Mouse (Mus musculus) thymus, adult 2 months (tissue): Measurements from ENCODE around the gene Prkce. TPM values are rescaled to one million over a fixed set of nuclear protein-coding genes. Genes with fewer than 3 reads are reported as not detected.

Source experiments
- DNase-seq: peaks from one replicate; pipeline ENCODE4 v3.0.0; 2021
- H3K27ac ChIP-seq: fragments of 200-500 bp; 2 replicates; pipeline ENCODE4 v1.5.1; 2012; ENCODE audit warnings: low read length, control low read depth; ENCODE audit not compliant: control insufficient read depth, insufficient read depth
- H3K27me3 ChIP-seq: fragments of 200-500 bp; 2 replicates; pipeline ENCODE4 v1.6.1; 2012; ENCODE audit warnings: mild to moderate bottlenecking, low read length, moderate library complexity, mixed read lengths; ENCODE audit not compliant: control insufficient read depth, insufficient read depth
- H3K36me3 ChIP-seq: fragments of 200-500 bp; 2 replicates; pipeline ENCODE4 v1.6.1; 2012; ENCODE audit warnings: mild to moderate bottlenecking, low read length, moderate library complexity; ENCODE audit not compliant: control insufficient read depth, insufficient read depth
- H3K4me1 ChIP-seq: fragments of 200-500 bp; replicated peaks from 2 replicates; pipeline ENCODE4 v1.6.1; 2012; ENCODE audit warnings: low read length; ENCODE audit not compliant: control insufficient read depth, insufficient read depth
- H3K4me3 ChIP-seq: fragments of 200-500 bp; 2 replicates; pipeline ENCODE4 v1.5.1; 2012; ENCODE audit warnings: mild to moderate bottlenecking, low read length, control low read depth, moderate library complexity; ENCODE audit not compliant: control insufficient read depth, insufficient read depth
- CTCF ChIP-seq: fragments of 200-500 bp; IDR thresholded peaks from 2 replicates; pipeline ENCODE4 v1.5.1; 2012; ENCODE audit warnings: mild to moderate bottlenecking, control low read depth, low read length, moderate library complexity, borderline replicate concordance; ENCODE audit not compliant: control insufficient read depth, poor library complexity, insufficient read depth; ENCODE audit errors: extremely low read depth
- POLR2A ChIP-seq: fragments of 200-500 bp; IDR thresholded peaks from 2 replicates; pipeline ENCODE4 v1.6.1; 2012; ENCODE audit warnings: mild to moderate bottlenecking, low read length, control low read depth, moderate library complexity; ENCODE audit not compliant: control insufficient read depth, poor library complexity, insufficient read depth; ENCODE audit errors: extremely low read depth
- WGBS: fragments of 180-500 bp; shearing (Covaris S2); methylation state at CpG from one replicate; pipeline ENCODE4 v1.1.7; 2018; 5-methylcytosine and 5-hydroxymethylcytosine counted together
- polyA plus RNA-seq: library from polyadenylated mRNA; depleted of rRNA; stranded (reverse); fragments of >200 nt; gene quantifications from 2 replicates; pipeline ENCODE4 v1.2.3, GENCODE M21; 2012

Prkce gene
- polyA plus RNA-seq, 1 experiment: 1.6 TPM

DNA sequence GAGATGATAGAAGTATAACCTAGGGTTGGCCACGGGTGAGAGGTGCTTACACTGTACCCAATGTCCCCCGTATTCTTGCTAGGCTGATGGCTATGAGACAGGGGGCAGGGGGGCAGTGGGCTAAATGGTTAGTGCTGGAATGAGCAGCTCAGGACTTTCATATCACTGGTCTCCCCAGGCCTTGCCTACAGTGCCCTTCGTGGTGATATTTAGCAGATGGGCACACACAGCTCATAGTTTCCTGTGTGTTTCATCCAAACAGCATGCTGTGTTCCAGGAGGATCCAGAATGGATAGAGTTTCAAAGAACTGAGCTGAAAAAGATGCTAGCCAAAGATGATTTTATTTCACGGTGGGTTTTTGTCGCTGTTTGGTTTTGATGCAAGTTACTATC, 241.0 kb downstream of the Prkce start:
- no peaks in the 10 kb centered on the region for H3K27me3 ChIP-seq
- no peaks in the 10 kb centered on the region for H3K4me1 ChIP-seq
- 96% methylated on average over 5 of the region's 5 CpGs for WGBS
- TF ChIP-seq POLR2A (no peak), CTCF (no peak)
- no peak overlapping the region for H3K27ac ChIP-seq
- H3K4me3 ChIP-seq: no peak overlapping the region
- no peaks in the 10 kb centered on the region for H3K36me3 ChIP-seq
- no peak for DNase-seq

DNA sequence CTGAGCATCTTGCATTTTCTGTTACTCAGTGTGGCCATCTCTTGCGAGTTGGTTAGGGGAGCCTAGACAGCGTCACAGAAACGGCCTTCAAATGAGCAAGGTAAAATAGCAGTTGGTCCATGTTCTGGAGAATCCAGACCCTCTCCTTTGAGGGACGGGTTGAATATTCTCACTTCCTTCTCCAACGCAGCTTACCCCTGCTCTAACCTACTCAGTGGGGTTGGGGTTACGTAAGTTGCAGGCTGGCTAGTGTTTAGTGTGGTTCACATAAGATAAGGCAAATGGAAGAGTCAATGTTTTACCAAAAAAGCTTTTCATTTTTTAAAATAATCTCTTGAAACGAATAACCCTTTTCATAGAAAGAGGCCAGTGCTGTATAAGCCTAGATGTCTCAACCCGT, 241.9 kb downstream of the Prkce start:
- TF ChIP-seq CTCF (no peak), POLR2A (no peak)
- WGBS: 89% methylated on average over 8 of the region's 8 CpGs

DNA sequence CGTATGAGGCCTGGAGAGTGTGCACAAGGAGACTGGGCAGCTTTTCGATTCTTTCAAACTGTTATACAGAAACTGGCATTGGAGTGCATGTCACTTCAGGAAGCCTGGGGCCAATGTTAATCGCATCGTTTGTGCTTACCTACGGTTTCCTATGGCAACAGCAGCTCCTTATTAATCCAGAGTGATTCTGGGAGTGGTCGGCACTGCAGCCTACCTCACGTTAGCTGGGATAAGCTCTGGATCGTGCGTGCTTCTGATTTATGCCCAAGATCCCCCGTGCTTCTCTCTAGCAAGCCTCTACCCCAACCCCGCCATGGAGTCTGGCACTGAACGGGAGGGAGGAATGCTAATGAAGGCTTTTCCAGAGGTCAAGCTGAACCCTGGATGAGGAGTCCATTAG, 242.9 kb downstream of the Prkce start:
- H3K36me3 ChIP-seq: no peaks in the 10 kb centered on the region
- no peaks in the 10 kb centered on the region for H3K27me3 ChIP-seq
- no peak overlapping the region for H3K4me3 ChIP-seq
- no peaks in the 10 kb centered on the region for H3K4me1 ChIP-seq
- DNase-seq: no peak
- H3K27ac ChIP-seq: no peak overlapping the region
- 97% methylated on average over 12 of the region's 12 CpGs for WGBS
- TF ChIP-seq CTCF (no peak), POLR2A (no peak)

More for the DNA sequence above, 241.9 kb downstream of the Prkce start:
- no peaks in the 10 kb centered on the region for H3K4me1 ChIP-seq
- H3K27ac ChIP-seq: no peak overlapping the region
- DNase-seq: no peak
- no peaks in the 10 kb centered on the region for H3K27me3 ChIP-seq
- H3K4me3 ChIP-seq: no peak overlapping the region
- no peaks in the 10 kb centered on the region for H3K36me3 ChIP-seq

DNA sequence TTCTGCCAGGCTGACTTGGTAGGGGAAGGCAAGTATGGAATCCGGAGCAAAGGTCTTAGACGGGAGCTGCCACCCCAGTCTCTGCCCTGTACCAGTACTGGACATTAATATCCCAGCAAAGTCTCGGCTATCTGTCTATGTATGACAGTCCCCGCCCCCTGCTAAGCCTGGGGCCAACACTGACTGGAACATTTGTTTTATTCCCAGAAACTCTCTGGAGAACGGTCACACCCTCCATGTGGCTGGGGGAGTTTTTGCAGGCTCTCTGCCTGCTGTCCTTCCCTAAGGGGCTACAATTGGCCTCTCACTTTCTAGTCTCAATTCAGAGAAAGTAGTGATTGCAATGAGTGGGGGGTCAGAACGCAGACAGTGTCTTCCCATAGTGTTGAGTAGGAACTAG, 244.6 kb downstream of the Prkce start:
- H3K4me3 ChIP-seq: no peak overlapping the region
- WGBS: 96% methylated on average over 6 of the region's 6 CpGs
- DNase-seq: no peak

DNA sequence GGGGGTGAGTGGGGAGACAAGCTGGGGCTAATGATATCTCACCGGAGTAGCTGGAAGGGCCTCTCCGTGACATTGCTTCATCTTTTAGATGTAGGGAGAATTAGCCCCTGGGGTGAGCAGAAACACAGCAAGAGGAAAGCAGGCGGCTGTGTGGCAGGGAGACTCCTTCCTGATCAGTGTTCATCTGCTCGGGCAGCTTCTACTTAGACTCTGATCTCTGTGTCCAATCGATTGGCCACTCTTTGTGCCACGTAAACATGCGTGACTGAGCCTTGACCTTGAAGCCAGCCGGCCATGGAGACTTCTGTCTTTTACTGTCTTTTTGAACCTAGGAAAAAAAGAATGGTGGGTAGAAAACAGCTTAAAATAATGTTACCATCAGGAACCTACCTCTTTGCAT, 247.0 kb downstream of the Prkce start:
- H3K4me1 ChIP-seq: no peaks in the 10 kb centered on the region
- H3K27me3 ChIP-seq: no peaks in the 10 kb centered on the region
- no peak overlapping the region for H3K4me3 ChIP-seq
- no peaks in the 10 kb centered on the region for H3K36me3 ChIP-seq
- no peak for DNase-seq
- TF ChIP-seq POLR2A (no peak), CTCF (no peak)
- H3K27ac ChIP-seq: no peak overlapping the region
- 95% methylated on average over 8 of the region's 8 CpGs for WGBS

More for the DNA sequence above, 244.6 kb downstream of the Prkce start:
- no peak overlapping the region for H3K27ac ChIP-seq
- no peaks in the 10 kb centered on the region for H3K27me3 ChIP-seq
- no peaks in the 10 kb centered on the region for H3K36me3 ChIP-seq
- no peaks in the 10 kb centered on the region for H3K4me1 ChIP-seq
- no peak for TF ChIP-seq CTCF
- no peak for TF ChIP-seq POLR2A

DNA sequence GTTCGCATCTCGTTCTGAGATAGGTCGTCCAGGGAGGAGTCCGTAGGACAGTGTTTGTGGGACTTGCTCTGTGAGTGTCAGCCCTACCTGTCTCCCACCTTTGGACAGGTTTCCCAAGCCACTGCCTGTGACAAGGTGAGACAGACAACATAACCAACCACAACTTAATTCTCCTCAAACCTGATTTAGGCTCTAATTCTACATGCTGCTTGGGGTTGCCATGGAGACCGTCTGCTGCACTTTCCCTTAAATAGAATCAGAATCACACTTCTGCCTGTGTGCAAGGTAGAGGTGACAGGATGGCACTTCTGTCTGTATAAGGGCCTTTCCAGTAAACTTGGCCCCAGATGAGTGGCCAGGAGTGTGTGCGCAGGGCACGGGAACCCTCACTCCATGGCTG, 248.4 kb downstream of the Prkce start:
- Histone ChIP-seq H3K36me3 (no peaks in the 10 kb centered on the region), H3K4me3 (no peak overlapping the region), H3K27me3 (no peaks in the 10 kb centered on the region), H3K27ac (no peak overlapping the region), H3K4me1 (no peaks in the 10 kb centered on the region)
- no peak for TF ChIP-seq POLR2A
- no peak for TF ChIP-seq CTCF
- 97% methylated on average over 7 of the region's 7 CpGs for WGBS
- no peak for DNase-seq

DNA sequence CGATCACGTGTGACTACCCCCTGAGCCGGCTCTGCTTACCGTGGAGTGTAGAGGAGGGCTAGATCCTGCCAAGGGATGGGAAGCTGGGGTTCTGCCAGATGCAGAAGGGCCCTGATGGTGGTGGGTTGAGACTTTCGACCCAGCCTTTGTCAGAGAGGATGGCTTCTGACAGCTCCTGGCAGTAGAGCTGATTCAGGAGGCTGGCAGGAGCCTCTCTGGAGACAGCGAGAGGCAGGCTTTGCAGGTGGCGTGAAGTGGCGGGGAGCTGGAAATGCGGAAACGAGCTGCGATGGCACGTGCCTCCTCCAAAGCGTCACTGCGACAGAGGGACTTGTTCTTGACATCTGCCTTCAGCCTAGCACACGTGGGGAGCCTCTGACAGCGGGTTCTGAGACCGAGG, 250.7 kb downstream of the Prkce start:
- DNase-seq: no peak
- 96% methylated on average over 17 of the region's 17 CpGs for WGBS
- Histone ChIP-seq H3K4me3 (no peak overlapping the region), H3K27ac (no peak overlapping the region), H3K36me3 (no peaks in the 10 kb centered on the region), H3K27me3 (no peaks in the 10 kb centered on the region), H3K4me1 (no peaks in the 10 kb centered on the region)
- TF ChIP-seq CTCF: no peak
- no peak for TF ChIP-seq POLR2A
